Mouse (Mus musculus) kidney, postnatal 0 days (tissue): ENCODE data around the gene Slc19a3. TPM values are rescaled to one million over a fixed set of nuclear protein-coding genes. Genes with fewer than 3 reads are reported as not detected.
"Not testable (repeated sequence)": the region's sequence is repeated elsewhere in the genome, so short reads cannot be mapped to it uniquely, and the experiment has no call there.

Experiments used
- ATAC-seq: fragments of 200-750 bp; cut with Nextera tagmentation; replicated peaks from 2 replicates; pipeline ENCODE4 v1.8.0; 2017; ENCODE audit warnings: low read depth, moderate number of reproducible peaks, moderate TSS enrichment, moderate library complexity; ENCODE audit not compliant: low FRiP score
- DNase-seq: peaks from one replicate; pipeline ENCODE4 v3.0.0-alpha.2; 2016; ENCODE audit warnings: low spot score
- H3K27ac ChIP-seq: fragments of 300-500 bp; sonication (generic); 2 replicates; pipeline ENCODE4 v1.5.1; 2014; ENCODE audit warnings: mild to moderate bottlenecking
- H3K27me3 ChIP-seq: fragments of 300-500 bp; sonication (generic); 2 replicates; pipeline ENCODE4 v1.6.1; 2014; ENCODE audit warnings: low read length, mixed read lengths; ENCODE audit not compliant: insufficient read depth
- H3K36me3 ChIP-seq: fragments of 300-500 bp; sonication (generic); 2 replicates; pipeline ENCODE4 v1.6.1; 2014; ENCODE audit warnings: low read length, mixed read lengths; ENCODE audit not compliant: insufficient read depth
- H3K4me1 ChIP-seq: fragments of 300-500 bp; sonication (generic); replicated peaks from 2 replicates; pipeline ENCODE4 v1.6.1; 2014; ENCODE audit warnings: antibody characterized with exemption, low read length, mixed read lengths; ENCODE audit not compliant: insufficient read depth
- H3K4me2 ChIP-seq: fragments of 300-500 bp; sonication (generic); 2 replicates; pipeline ENCODE4 v1.6.1; 2014; ENCODE audit warnings: mild to moderate bottlenecking, low read length, moderate library complexity, mixed read lengths
- H3K4me3 ChIP-seq: fragments of 300-500 bp; sonication (generic); replicated peaks from 2 replicates; pipeline ENCODE4 v1.5.1; 2014; ENCODE audit warnings: low read depth, low read length
- H3K9ac ChIP-seq: fragments of 300-500 bp; sonication (generic); 2 replicates; pipeline ENCODE4 v1.6.1; 2014; ENCODE audit warnings: low read depth, low read length
- H3K9me3 ChIP-seq: fragments of 300-500 bp; sonication (generic); replicated peaks from 2 replicates; pipeline ENCODE4 v1.6.1; 2016; ENCODE audit warnings: low read length, inconsistent platforms, mixed read lengths
- CTCF ChIP-seq: IDR thresholded peaks from 2 replicates; pipeline ENCODE4 v1.5.1; 2016; ENCODE audit warnings: antibody characterized with exemption, low read depth, mild to moderate bottlenecking, moderate library complexity
- WGBS: fragments of 180-500 bp; shearing (Covaris S2); extraction: QIAGEN DNeasy Blood & Tissue Kit; methylation state at CpG from one replicate; pipeline ENCODE4 v1.1.7; 2014; 5-methylcytosine and 5-hydroxymethylcytosine counted together
- polyA plus RNA-seq: library from polyadenylated mRNA; unstranded; fragments of >200 nt; fragmentation: Nextera tagmentation; extraction: Ambion mirVana; gene quantifications from 2 replicates; pipeline ENCODE4 v1.2.1, GENCODE M21; 2015

Slc19a3 gene
- polyA plus RNA-seq, 1 experiment from 2014 or later = 3.4 TPM

GRCm38 (mm10) chr1:83015329-83015879, 22.8 kb downstream of the Slc19a3 start:
- H3K27me3 ChIP-seq = no peaks in the 10 kb centered on the region
- H3K9me3 ChIP-seq = no peaks in the 10 kb centered on the region
- no peak for TF ChIP-seq CTCF
- H3K4me3 ChIP-seq = no peak overlapping the region
- no peaks in the 10 kb centered on the region for H3K4me1 ChIP-seq
- no peak overlapping the region for H3K27ac ChIP-seq
- DNase-seq (no peak), ATAC-seq (no peak)
- H3K9ac ChIP-seq = no peak overlapping the region
- 81% methylated on average over 10 of the region's 10 CpGs for WGBS
- no peaks in the 10 kb centered on the region for H3K36me3 ChIP-seq
- no peak overlapping the region for H3K4me2 ChIP-seq

- Histone ChIP-seq H3K4me3 (no peak overlapping the region), H3K27me3 (no peaks in the 10 kb centered on the region), H3K27ac (no peak overlapping the region), H3K9me3 (no peaks in the 10 kb centered on the region), H3K4me2 (no peak overlapping the region), H3K4me1 (no peaks in the 10 kb centered on the region), H3K9ac (no peak overlapping the region), H3K36me3 (no peaks in the 10 kb centered on the region)
- ATAC-seq (no peak), DNase-seq (no peak)
- 76% methylated on average over 3 of the region's 3 CpGs for WGBS
- no peak for TF ChIP-seq CTCF
Measured at GRCm38 (mm10) chr1:83014477-83014876, 23.8 kb downstream of the Slc19a3 start.

GRCm38 (mm10) chr1:83007471-83007870, 30.8 kb downstream of the Slc19a3 start:
- Histone ChIP-seq H3K4me1 (no peaks in the 10 kb centered on the region), H3K4me3 (no peak overlapping the region), H3K9ac (no peak overlapping the region), H3K27ac (no peak overlapping the region), H3K36me3 (no peaks in the 10 kb centered on the region), H3K9me3 (no peaks in the 10 kb centered on the region), H3K27me3 (no peaks in the 10 kb centered on the region), H3K4me2 (no peak overlapping the region)
- no peak for DNase-seq
- no peak for ATAC-seq
- 60% methylated on average over 6 of the region's 6 CpGs for WGBS
- TF ChIP-seq CTCF = no peak

GRCm38 (mm10) chr1:83006218-83007179, 31.7 kb downstream of the Slc19a3 start:
- no peak for ATAC-seq
- no peak overlapping the region for H3K9ac ChIP-seq
- no peaks in the 10 kb centered on the region for H3K9me3 ChIP-seq
- H3K27ac ChIP-seq = no peak overlapping the region
- H3K36me3 ChIP-seq = no peaks in the 10 kb centered on the region
- WGBS = 82% methylated on average over 8 of the region's 8 CpGs
- no peaks in the 10 kb centered on the region for H3K27me3 ChIP-seq
- TF ChIP-seq CTCF = no peak
- DNase-seq = no peak
- no peaks in the 10 kb centered on the region for H3K4me1 ChIP-seq
- no peak overlapping the region for H3K4me3 ChIP-seq
- H3K4me2 ChIP-seq = no peak overlapping the region

- not testable (repeated sequence) for DNase-seq, H3K27me3 ChIP-seq, ATAC-seq, H3K9ac ChIP-seq, H3K4me2 ChIP-seq, H3K4me1 ChIP-seq, H3K36me3 ChIP-seq, H3K27ac ChIP-seq, H3K9me3 ChIP-seq, H3K4me3 ChIP-seq
- WGBS = 99% methylated on average over 8 of the region's 9 CpGs
Measured at GRCm38 (mm10) chr1:83000306-83000705, 37.9 kb downstream of the Slc19a3 start, which contains the start of gene Gm47959. Gene Gm47959 (plus strand): TSS chr1:83000548.

GRCm38 (mm10) chr1:82993947-82994346, 44.3 kb downstream of the Slc19a3 start:
- H3K4me2 ChIP-seq = no peak overlapping the region
- no peaks in the 10 kb centered on the region for H3K4me1 ChIP-seq
- no peaks in the 10 kb centered on the region for H3K36me3 ChIP-seq
- ATAC-seq (no peak), DNase-seq (no peak)
- no peak overlapping the region for H3K9ac ChIP-seq
- no peak for TF ChIP-seq CTCF
- H3K9me3 ChIP-seq = no peaks in the 10 kb centered on the region
- 80% methylated on average over 3 of the region's 3 CpGs for WGBS
- no peak overlapping the region for H3K4me3 ChIP-seq
- H3K27me3 ChIP-seq = no peaks in the 10 kb centered on the region
- no peak overlapping the region for H3K27ac ChIP-seq
